Mouse (Mus musculus): ENCODE measurements around the gene Hacd1. TPM values are rescaled to one million over a fixed set of nuclear protein-coding genes. Genes with fewer than 3 reads are reported as not detected.

The Hacd1 gene
- total RNA-seq, 2 experiments from 2014 or later = 194 to 214 TPM

Other genes with a start within 250 kb of the Hacd1 start
- 10 to 100 TPM; 16.0 to 17.9 TPM for gene Stam, start 18.0 kb upstream of the Hacd1 start, total RNA-seq (2021)
- gene Tmem236, start 118.4 kb upstream of the Hacd1 start, total RNA-seq (2021) = under 1 TPM; 0.10 to 0.17 TPM
- 10 to 100 TPM; 10.1 to 13.1 TPM for gene Mrc1, start 173.3 kb upstream of the Hacd1 start, total RNA-seq (2021)

All from gastrocnemius, postnatal 36 days (tissue).